Mouse (Mus musculus) intestine, embryonic 16.5 days (tissue): ENCODE results near the gene Kcnmb4. TPM values are rescaled to one million over a fixed set of nuclear protein-coding genes. Genes with fewer than 3 reads are reported as not detected.

Experiments used
- ATAC-seq: fragments of 200-750 bp; cut with Nextera tagmentation; 2 replicates; pipeline ENCODE4 v1.8.0; 2017; ENCODE audit warnings: moderate TSS enrichment, moderate library complexity
- H3K27ac ChIP-seq: fragments of 300-500 bp; sonication (generic); 2 replicates; pipeline ENCODE4 v1.5.1; 2014; ENCODE audit warnings: mild to moderate bottlenecking, low read length
- H3K27me3 ChIP-seq: fragments of 300-500 bp; sonication (generic); replicated peaks from 2 replicates; pipeline ENCODE4 v1.6.1; 2014; ENCODE audit warnings: low read length, control low read depth, mixed read lengths; ENCODE audit not compliant: control insufficient read depth, insufficient read depth
- H3K36me3 ChIP-seq: fragments of 300-500 bp; sonication (generic); 2 replicates; pipeline ENCODE4 v1.6.1; 2014; ENCODE audit warnings: low read length, control low read depth; ENCODE audit not compliant: control insufficient read depth, insufficient read depth
- H3K4me1 ChIP-seq: fragments of 300-500 bp; sonication (generic); 2 replicates; pipeline ENCODE4 v1.6.1; 2014; ENCODE audit warnings: low read length, control low read depth, mixed read lengths; ENCODE audit not compliant: control insufficient read depth, insufficient read depth
- H3K4me2 ChIP-seq: fragments of 300-500 bp; sonication (generic); 2 replicates; pipeline ENCODE4 v1.6.1; 2014; ENCODE audit warnings: low read depth, low read length, control low read depth
- H3K4me3 ChIP-seq: fragments of 300-500 bp; sonication (generic); 2 replicates; pipeline ENCODE4 v1.5.1; 2014; ENCODE audit warnings: mild to moderate bottlenecking, low read length
- H3K9ac ChIP-seq: fragments of 300-500 bp; sonication (generic); 2 replicates; pipeline ENCODE4 v1.6.1; 2014; ENCODE audit warnings: low read depth, low read length
- H3K9me3 ChIP-seq: fragments of 300-500 bp; sonication (generic); 2 replicates; pipeline ENCODE4 v1.6.1; 2016; ENCODE audit warnings: low read length, control low read depth; ENCODE audit not compliant: control insufficient read depth
- WGBS: fragments of 180-500 bp; shearing (Covaris S2); extraction: QIAGEN DNeasy Blood & Tissue Kit; methylation state at CpG from one replicate; pipeline ENCODE4 v1.1.7; 2014; 5-methylcytosine and 5-hydroxymethylcytosine counted together
- polyA plus RNA-seq: library from polyadenylated mRNA; unstranded; fragments of >200 nt; fragmentation: Nextera tagmentation; extraction: Ambion mirVana; gene quantifications from 2 replicates; pipeline ENCODE4 v1.2.1, GENCODE M21; 2015

The Kcnmb4 gene
- polyA plus RNA-seq, 1 experiment from 2014 or later, result 1.9 TPM

DNA sequence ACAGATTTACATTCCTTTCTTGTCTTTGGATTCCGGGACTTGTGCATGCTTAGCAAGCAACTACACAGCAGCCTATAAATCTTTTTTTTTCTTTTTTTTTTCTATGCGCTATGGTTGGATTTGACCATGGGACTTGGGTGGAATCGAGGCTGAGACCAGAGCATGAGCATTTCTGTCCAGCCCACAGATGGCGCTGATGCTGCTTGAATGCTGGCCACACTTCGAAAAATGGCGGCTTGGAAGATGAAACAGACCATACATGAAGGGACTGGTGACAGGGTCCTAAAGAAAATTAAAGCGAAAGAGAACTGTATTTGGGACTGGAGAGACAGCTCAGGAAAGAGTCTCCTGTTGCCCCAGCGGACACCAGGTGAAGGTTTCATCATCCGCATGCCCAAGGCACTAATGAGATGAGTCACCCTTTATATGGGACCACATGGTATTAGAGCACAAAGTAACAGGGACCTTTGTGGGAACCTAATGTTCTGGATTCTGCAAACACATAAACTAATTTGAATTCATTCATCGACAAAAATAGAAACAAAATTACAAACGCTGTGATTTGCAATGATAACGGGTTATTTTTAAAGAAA is 9.8 kb downstream of the Kcnmb4 start:
- WGBS, result 92% methylated on average over 12 of the region's 12 CpGs
- no peaks in the 10 kb centered on the region for H3K27me3 ChIP-seq
- no peak overlapping the region for H3K9ac ChIP-seq
- ATAC-seq, result no peak
- H3K4me2 ChIP-seq, result no peak overlapping the region
- H3K4me1 ChIP-seq, result no peaks in the 10 kb centered on the region
- H3K36me3 ChIP-seq, result no peaks in the 10 kb centered on the region
- H3K9me3 ChIP-seq, result no peaks in the 10 kb centered on the region
- H3K4me3 ChIP-seq, result no peak overlapping the region
- H3K27ac ChIP-seq, result no peak overlapping the region

DNA sequence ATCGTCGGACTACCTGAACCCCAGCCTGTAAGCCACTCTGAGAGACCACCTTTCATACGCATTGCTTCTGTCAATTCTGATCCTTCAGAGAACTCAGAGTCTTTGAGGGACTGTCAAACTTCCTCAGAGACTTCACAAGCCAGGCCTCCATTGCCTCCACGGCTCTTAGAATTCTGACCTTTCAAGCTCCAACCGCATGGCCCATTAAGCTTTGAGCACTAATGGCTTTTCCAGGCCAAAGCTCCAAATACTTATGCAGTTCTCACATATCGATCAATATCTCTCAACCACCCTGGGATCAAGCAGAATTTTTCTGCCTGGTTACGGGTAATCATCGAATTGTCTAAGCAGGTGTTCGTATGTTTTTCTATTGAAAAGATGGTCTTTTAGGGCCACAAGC is 12.2 kb downstream of the Kcnmb4 start:
- no peak overlapping the region for H3K4me3 ChIP-seq
- no peak overlapping the region for H3K9ac ChIP-seq
- WGBS, result 90% methylated on average over 9 of the region's 9 CpGs
- ATAC-seq, result no peak
- H3K9me3 ChIP-seq, result no peaks in the 10 kb centered on the region
- no peaks in the 10 kb centered on the region for H3K4me1 ChIP-seq
- H3K36me3 ChIP-seq, result no peaks in the 10 kb centered on the region
- no peaks in the 10 kb centered on the region for H3K27me3 ChIP-seq
- no peak overlapping the region for H3K4me2 ChIP-seq
- H3K27ac ChIP-seq, result no peak overlapping the region

DNA sequence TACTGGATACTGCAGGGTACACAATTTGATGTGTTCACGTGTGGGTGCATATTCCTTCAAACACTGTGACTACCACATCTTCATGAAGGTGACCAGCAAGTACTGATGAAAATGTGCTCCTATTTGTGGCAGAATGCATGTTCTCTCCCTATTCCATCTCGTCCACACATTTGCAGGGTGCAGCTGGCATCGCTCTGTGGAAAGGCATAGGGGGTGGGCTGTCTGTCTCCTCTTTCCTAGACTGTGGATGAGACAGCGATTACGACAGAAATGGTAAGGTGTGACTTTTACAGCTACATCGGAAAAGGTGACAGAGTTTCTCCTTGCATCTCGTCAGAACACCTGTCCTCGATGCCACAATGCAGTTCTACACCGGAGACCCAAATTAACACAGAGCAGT is 14.9 kb downstream of the Kcnmb4 start:
- Histone ChIP-seq H3K4me2 (no peak overlapping the region), H3K9me3 (no peaks in the 10 kb centered on the region), H3K4me3 (no peak overlapping the region), H3K9ac (no peak overlapping the region), H3K27ac (no peak overlapping the region), H3K4me1 (no peaks in the 10 kb centered on the region), H3K27me3 (no peaks in the 10 kb centered on the region), H3K36me3 (no peaks in the 10 kb centered on the region)
- ATAC-seq, result no peak
- WGBS, result 92% methylated on average over 9 of the region's 9 CpGs

DNA sequence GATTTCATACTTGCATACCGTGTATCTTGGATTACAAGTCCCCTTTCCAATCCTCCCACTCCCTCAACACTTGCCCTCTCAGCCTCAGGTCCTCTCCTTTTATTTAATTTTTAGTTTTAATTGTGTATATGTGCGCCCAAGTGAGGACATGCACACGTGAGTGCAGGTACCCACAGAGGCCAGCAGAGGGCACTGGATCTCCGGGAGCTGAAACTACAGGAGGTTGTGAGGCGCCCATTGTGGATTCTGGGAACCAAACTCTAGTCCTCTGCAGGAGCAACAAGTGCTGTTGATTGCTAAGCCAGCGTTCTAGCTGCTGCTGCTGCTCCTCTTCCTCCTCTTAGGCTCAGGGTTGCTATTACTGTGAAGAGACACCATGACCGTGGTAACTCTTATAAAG is 20.9 kb downstream of the Kcnmb4 start:
- WGBS, result 94% methylated on average over 7 of the region's 7 CpGs
- no peak for ATAC-seq
- no peak overlapping the region for H3K9ac ChIP-seq
- H3K27ac ChIP-seq, result no peak overlapping the region
- H3K4me1 ChIP-seq, result no peaks in the 10 kb centered on the region
- no peak overlapping the region for H3K4me3 ChIP-seq
- no peaks in the 10 kb centered on the region for H3K36me3 ChIP-seq
- H3K9me3 ChIP-seq, result peaks cover 4% of the 10 kb centered on the region; the same call in 1 of the 2 replicates
- H3K4me2 ChIP-seq, result no peak overlapping the region
- no peaks in the 10 kb centered on the region for H3K27me3 ChIP-seq

DNA sequence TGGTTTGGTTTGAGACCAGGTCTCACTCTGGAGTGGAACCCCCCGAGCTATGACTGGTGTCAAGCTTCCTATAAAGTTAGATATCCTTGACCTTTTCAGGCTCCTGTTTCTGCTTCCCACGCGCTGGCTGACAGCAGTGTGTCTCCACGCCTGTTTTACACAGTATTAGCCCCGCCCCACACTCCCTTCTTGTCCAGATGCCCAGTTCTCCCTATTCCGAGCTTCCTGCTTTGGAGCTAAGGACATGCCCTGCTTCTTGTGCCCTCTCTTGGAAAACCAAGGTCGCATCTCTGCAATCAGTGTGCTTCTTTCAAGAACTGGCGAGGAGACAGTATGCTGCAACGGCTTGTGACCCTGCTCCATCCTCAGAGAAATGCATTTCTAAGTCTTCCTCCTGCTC is 23.1 kb downstream of the Kcnmb4 start:
- H3K4me1 ChIP-seq, result no peaks in the 10 kb centered on the region
- H3K9me3 ChIP-seq, result peaks cover 4% of the 10 kb centered on the region; the same call in 1 of the 2 replicates
- no peak overlapping the region for H3K9ac ChIP-seq
- no peak overlapping the region for H3K4me3 ChIP-seq
- H3K4me2 ChIP-seq, result no peak overlapping the region
- no peak overlapping the region for H3K27ac ChIP-seq
- no peak for ATAC-seq
- H3K36me3 ChIP-seq, result no peaks in the 10 kb centered on the region
- 61% methylated on average over 9 of the region's 9 CpGs for WGBS
- H3K27me3 ChIP-seq, result no peaks in the 10 kb centered on the region

DNA sequence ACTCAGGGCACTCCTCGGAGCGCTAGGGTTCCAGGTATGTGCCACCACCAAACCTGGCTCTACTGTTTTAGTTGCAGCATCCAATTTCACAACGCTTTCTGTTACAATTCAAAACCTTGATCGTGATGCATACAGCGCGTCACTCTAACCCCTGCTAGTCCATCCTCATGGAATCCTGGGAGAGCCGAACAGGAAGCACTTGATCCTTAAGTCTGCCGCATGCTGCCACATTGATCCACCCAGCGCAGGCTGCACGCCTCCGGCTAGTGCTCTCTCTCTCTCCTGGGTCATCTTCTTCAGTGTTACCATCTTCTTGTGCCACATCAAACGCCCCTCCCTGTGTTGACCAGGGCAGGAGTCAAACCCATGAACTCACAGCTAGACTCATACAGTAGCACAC is 25.5 kb downstream of the Kcnmb4 start:
- Histone ChIP-seq H3K9ac (no peak overlapping the region), H3K4me3 (no peak overlapping the region), H3K9me3 (peaks cover 4% of the 10 kb centered on the region; the same call in 1 of the 2 replicates), H3K36me3 (no peaks in the 10 kb centered on the region), H3K27ac (no peak overlapping the region), H3K4me2 (no peak overlapping the region), H3K4me1 (no peaks in the 10 kb centered on the region), H3K27me3 (no peaks in the 10 kb centered on the region)
- WGBS, result 95% methylated on average over 12 of the region's 12 CpGs
- no peak for ATAC-seq

DNA sequence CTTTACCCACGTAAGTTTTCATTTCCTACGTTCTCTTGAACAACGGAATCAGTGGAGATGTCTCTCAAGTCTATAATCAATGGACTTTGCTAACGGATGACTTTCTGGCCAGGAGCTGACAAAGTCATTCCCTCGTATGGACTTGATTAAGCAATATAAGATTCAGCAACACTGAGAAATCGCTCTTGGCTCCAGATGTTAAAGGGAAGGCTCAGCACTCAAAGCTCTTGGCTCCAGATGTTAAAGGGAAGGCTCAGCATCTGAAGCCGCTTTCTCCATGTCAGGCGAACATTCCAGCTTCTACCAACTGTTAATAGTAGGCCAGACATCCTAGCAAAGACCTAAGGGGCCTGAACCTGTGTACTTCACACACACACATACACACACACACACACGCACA is 26.5 kb downstream of the Kcnmb4 start:
- Histone ChIP-seq H3K9me3 (no peaks in the 10 kb centered on the region), H3K27me3 (no peaks in the 10 kb centered on the region), H3K9ac (no peak overlapping the region), H3K27ac (no peak overlapping the region), H3K4me3 (no peak overlapping the region), H3K4me1 (no peaks in the 10 kb centered on the region), H3K4me2 (no peak overlapping the region), H3K36me3 (no peaks in the 10 kb centered on the region)
- ATAC-seq, result no peak
- 87% methylated on average over 9 of the region's 9 CpGs for WGBS

DNA sequence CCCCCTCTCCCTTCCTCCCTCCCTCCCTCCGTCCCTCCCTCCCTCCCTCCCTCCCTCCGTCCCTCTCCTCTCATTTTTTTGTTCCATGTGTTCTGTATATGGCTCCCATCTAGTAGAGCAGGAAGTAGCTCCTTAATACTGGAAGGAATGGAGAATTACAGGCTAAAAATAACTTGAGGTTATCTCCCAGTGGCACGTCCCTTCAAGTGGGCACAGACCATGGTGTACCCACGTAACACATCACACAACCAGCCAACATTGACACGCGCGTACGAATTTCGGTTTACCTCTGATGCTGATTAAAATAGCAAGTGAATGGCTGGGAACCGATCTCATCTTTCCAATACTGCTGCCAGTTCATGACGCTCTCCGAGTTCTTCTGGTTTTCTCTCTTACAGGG is 27.6 kb downstream of the Kcnmb4 start:
- Histone ChIP-seq H3K36me3 (no peaks in the 10 kb centered on the region), H3K9ac (no peak overlapping the region), H3K4me3 (no peak overlapping the region), H3K27ac (no peak overlapping the region), H3K4me2 (no peak overlapping the region), H3K9me3 (no peaks in the 10 kb centered on the region), H3K4me1 (no peaks in the 10 kb centered on the region), H3K27me3 (no peaks in the 10 kb centered on the region)
- 90% methylated on average over 10 of the region's 12 CpGs for WGBS
- no peak for ATAC-seq

DNA sequence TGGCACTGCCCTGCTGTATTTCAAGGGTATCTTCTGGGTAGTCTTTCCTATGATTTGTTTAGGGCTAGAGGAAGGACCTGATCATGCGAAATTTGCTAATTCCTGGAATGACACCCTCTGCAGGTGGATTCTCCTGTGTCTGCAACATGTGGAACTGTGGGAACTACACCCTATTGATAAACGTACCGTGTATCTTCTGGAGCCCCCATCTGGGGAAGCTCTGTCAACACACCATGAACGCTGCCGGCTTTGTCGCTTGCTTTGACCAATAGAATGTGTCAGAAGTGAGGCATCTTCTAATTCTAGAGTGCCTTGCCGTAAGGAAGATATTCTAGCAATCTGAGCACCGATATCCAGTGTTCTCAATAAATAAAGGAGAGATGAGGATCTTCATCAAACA is 28.9 kb downstream of the Kcnmb4 start:
- H3K9me3 ChIP-seq, result no peaks in the 10 kb centered on the region
- no peaks in the 10 kb centered on the region for H3K36me3 ChIP-seq
- H3K4me1 ChIP-seq, result no peaks in the 10 kb centered on the region
- no peak for ATAC-seq
- H3K9ac ChIP-seq, result no peak overlapping the region
- no peak overlapping the region for H3K4me2 ChIP-seq
- H3K4me3 ChIP-seq, result no peak overlapping the region
- no peaks in the 10 kb centered on the region for H3K27me3 ChIP-seq
- H3K27ac ChIP-seq, result no peak overlapping the region
- WGBS, result 93% methylated on average over 8 of the region's 8 CpGs

DNA sequence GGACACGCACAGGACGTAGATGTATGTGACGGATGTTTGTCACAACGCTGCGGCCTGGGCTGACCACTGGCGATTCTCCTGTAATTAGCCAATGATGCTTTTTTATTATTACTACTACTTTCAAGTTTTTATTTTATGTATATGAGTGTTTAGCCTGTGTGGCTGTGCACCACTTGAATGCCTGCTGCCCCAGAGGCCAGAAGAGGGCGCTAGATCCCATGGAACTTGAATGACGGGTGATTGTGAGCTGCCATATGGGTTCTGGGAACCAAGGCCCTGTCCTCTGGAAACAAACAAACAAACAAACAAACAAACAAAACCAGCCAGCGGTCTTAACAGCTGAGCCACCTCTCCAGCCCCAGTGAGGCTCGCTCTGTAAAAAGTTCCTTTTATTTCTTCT is 29.3 kb downstream of the Kcnmb4 start:
- Histone ChIP-seq H3K9ac (no peak overlapping the region), H3K27ac (no peak overlapping the region), H3K9me3 (peaks cover under 1% of the 10 kb centered on the region; the same call in 1 of the 2 replicates), H3K36me3 (no peaks in the 10 kb centered on the region), H3K4me2 (no peak overlapping the region), H3K4me3 (no peak overlapping the region), H3K27me3 (no peaks in the 10 kb centered on the region), H3K4me1 (no peaks in the 10 kb centered on the region)
- 93% methylated on average over 10 of the region's 10 CpGs for WGBS
- no peak for ATAC-seq
